Mouse (Mus musculus) hindbrain, embryonic 12.5 days (tissue): ENCODE results near the gene Apoh. TPM values are rescaled to one million over a fixed set of nuclear protein-coding genes. Genes with fewer than 3 reads are reported as not detected.

ENCODE experiments used
- ATAC-seq: fragments of 200-750 bp; cut with Nextera tagmentation; 2 replicates; pipeline ENCODE4 v1.8.0; 2017; ENCODE audit warnings: moderate TSS enrichment; ENCODE audit not compliant: low FRiP score
- H3K27ac ChIP-seq: fragments of 300-500 bp; sonication (generic); 2 replicates; pipeline ENCODE4 v1.5.1; 2016; ENCODE audit warnings: mild to moderate bottlenecking
- H3K27me3 ChIP-seq: fragments of 300-500 bp; sonication (generic); 2 replicates; pipeline ENCODE4 v1.6.1; 2016; ENCODE audit warnings: mild to moderate bottlenecking
- H3K36me3 ChIP-seq: fragments of 300-500 bp; sonication (generic); 2 replicates; pipeline ENCODE4 v1.6.1; 2016; ENCODE audit warnings: mild to moderate bottlenecking
- H3K4me1 ChIP-seq: fragments of 300-500 bp; sonication (generic); 2 replicates; pipeline ENCODE4 v1.6.1; 2016
- H3K4me2 ChIP-seq: fragments of 300-500 bp; sonication (generic); replicated peaks from 2 replicates; pipeline ENCODE4 v1.6.1; 2016; ENCODE audit warnings: mild to moderate bottlenecking
- H3K4me3 ChIP-seq: fragments of 300-500 bp; sonication (generic); 2 replicates; pipeline ENCODE4 v1.5.1; 2016; ENCODE audit warnings: mild to moderate bottlenecking
- H3K9ac ChIP-seq: fragments of 300-500 bp; sonication (generic); 2 replicates; pipeline ENCODE4 v1.6.1; 2016; ENCODE audit warnings: mild to moderate bottlenecking, moderate library complexity
- H3K9me3 ChIP-seq: fragments of 300-500 bp; sonication (generic); replicated peaks from 2 replicates; pipeline ENCODE4 v1.6.1; 2016; ENCODE audit warnings: mild to moderate bottlenecking
- WGBS: fragments of 180-500 bp; shearing (Covaris S2); methylation state at CpG from one replicate; pipeline ENCODE4 v1.1.7; 2016; 5-methylcytosine and 5-hydroxymethylcytosine counted together
- polyA plus RNA-seq: library from polyadenylated mRNA; unstranded; fragments of >200 nt; fragmentation: Nextera tagmentation; extraction: Ambion mirVana; gene quantifications from 2 replicates; pipeline ENCODE4 v1.2.1, GENCODE M21; 2016

Gene Apoh
- polyA plus RNA-seq, 1 experiment from 2014 or later = 0.18 TPM

DNA sequence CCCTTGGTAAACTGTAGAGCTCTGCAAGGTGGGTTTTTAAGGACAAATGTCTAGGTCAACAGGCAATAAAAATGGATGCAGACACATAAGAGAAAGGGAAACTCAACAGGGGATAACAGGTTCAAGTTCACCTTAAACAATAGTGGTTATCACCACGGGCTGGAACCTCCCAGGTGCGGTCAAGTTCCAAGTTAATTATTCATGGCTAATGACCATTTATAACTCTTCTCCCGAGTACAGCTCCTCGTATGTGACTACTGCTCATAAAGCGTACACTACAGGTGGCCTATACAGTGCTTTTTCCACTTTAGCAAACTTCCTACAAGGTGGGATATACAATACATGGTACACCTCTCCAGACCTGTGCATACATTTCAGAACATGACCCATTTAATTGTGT, 33.4 kb upstream of the Apoh start:
- Histone ChIP-seq H3K27ac (no peak overlapping the region), H3K4me1 (0 out of 2 replicates have a peak, but pooled peaks cover 6% of the 10 kb centered on the region), H3K4me2 (no peak overlapping the region), H3K36me3 (no peaks in the 10 kb centered on the region), H3K4me3 (no peak overlapping the region), H3K9ac (no peak overlapping the region), H3K9me3 (no peaks in the 10 kb centered on the region), H3K27me3 (no peaks in the 10 kb centered on the region)
- 86% methylated on average over 5 of the region's 5 CpGs for WGBS
- no peak for ATAC-seq

DNA sequence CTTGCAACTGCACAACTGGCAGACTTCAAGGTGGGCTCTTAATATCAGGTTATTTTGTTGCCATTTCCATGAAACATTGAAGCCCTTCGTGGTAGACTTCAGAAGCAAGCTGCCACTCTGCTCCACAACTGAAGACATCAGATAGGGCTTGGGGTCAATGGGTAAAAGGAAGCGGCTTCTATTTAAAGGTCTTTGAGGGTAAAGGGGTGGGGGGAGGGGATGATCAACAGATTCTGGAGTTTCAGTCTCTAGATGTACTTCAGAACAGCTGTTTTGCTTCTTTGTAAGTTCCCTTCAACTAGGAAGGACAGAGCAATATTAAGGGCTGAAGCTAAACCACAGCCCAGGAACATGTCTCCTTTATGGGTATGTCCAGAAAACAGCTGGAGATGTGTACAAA, 31.2 kb upstream of the Apoh start:
- H3K4me2 ChIP-seq = no peak overlapping the region
- 0 out of 2 replicates have a peak, but pooled peaks cover under 1% of the 10 kb centered on the region for H3K4me1 ChIP-seq
- H3K27ac ChIP-seq = no peak overlapping the region
- no peaks in the 10 kb centered on the region for H3K27me3 ChIP-seq
- no peak overlapping the region for H3K9ac ChIP-seq
- H3K4me3 ChIP-seq = no peak overlapping the region
- no peaks in the 10 kb centered on the region for H3K36me3 ChIP-seq
- no peaks in the 10 kb centered on the region for H3K9me3 ChIP-seq
- WGBS = 82% methylated on average over 2 of the region's 2 CpGs
- ATAC-seq = no peak

DNA sequence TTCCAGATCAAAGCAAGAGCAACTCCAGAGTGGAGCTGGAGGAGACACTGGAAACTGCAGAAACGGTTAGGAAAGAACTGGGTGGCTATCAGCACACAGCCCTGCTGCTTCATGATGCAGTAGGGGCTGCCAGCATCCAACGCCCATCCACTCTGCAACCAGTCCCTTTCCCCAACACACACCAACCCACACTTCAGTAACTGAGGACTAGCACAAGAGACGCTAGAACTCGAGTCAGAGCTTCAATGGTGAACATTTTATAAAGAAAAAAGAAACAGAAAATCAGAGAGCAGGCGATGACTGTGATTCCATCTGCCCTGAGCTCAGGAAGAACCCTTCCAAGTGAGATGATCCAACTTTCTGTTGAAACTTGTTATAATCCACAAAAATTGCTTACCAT, 30.6 kb upstream of the Apoh start:
- H3K9me3 ChIP-seq = no peaks in the 10 kb centered on the region
- no peak overlapping the region for H3K27ac ChIP-seq
- WGBS = 85% methylated on average over 5 of the region's 5 CpGs
- no peaks in the 10 kb centered on the region for H3K36me3 ChIP-seq
- H3K4me3 ChIP-seq = no peak overlapping the region
- no peak for ATAC-seq
- H3K9ac ChIP-seq = no peak overlapping the region
- no peaks in the 10 kb centered on the region for H3K4me1 ChIP-seq
- H3K27me3 ChIP-seq = no peaks in the 10 kb centered on the region
- no peak overlapping the region for H3K4me2 ChIP-seq

DNA sequence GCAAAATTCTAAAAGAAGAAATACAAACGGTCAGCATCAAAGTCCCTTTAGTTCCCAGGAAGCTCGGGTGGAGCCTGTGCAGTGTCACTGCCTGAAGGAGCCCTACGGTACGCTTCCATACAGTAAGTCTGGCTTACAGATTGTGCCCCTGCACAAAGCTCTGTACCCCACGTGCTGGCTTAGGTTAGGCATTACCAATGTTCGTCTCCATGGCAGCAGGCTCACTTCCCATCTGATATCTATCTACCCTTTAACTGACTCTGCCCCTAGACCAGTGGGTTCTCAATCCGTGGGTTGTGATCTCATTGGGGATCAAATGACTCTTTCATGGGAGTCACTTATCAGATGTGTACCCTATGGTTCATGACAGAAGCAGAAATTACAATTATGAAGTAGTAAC, 27.4 kb upstream of the Apoh start:
- H3K4me1 ChIP-seq = peaks cover 4% of the 10 kb centered on the region; the same call in 1 of the 2 replicates
- H3K9me3 ChIP-seq = no peaks in the 10 kb centered on the region
- H3K36me3 ChIP-seq = no peaks in the 10 kb centered on the region
- H3K4me2 ChIP-seq = no peak overlapping the region
- H3K9ac ChIP-seq = no peak overlapping the region
- H3K4me3 ChIP-seq = no peak overlapping the region
- no peak overlapping the region for H3K27ac ChIP-seq
- 89% methylated on average over 7 of the region's 7 CpGs for WGBS
- no peak for ATAC-seq
- no peaks in the 10 kb centered on the region for H3K27me3 ChIP-seq

DNA sequence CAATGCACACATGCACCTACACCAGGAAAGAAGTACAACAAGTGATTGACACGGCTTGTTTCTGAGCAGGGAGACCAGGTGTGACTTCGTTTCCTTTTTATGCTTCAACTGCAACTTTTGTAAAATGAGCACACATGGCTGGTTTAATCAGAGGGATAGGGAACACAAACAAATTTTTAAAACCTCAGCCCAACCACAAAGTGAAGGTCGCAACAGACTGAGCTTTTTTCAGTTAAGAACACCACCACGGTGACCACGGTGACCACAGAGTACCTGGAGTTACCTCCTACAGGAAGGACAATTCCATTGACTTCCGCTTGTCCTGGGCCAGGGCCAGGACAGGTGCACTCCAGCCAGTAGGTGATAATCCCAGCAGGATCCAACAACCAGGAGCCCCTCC, 25.3 kb upstream of the Apoh start:
- H3K4me3 ChIP-seq = no peak overlapping the region
- H3K9me3 ChIP-seq = no peaks in the 10 kb centered on the region
- H3K4me2 ChIP-seq = no peak overlapping the region
- H3K27ac ChIP-seq = no peak overlapping the region
- H3K9ac ChIP-seq = no peak overlapping the region
- WGBS = 73% methylated on average over 6 of the region's 6 CpGs
- peaks cover 4% of the 10 kb centered on the region; the same call in 1 of the 2 replicates for H3K4me1 ChIP-seq
- no peaks in the 10 kb centered on the region for H3K36me3 ChIP-seq
- H3K27me3 ChIP-seq = no peaks in the 10 kb centered on the region
- ATAC-seq = no peak

DNA sequence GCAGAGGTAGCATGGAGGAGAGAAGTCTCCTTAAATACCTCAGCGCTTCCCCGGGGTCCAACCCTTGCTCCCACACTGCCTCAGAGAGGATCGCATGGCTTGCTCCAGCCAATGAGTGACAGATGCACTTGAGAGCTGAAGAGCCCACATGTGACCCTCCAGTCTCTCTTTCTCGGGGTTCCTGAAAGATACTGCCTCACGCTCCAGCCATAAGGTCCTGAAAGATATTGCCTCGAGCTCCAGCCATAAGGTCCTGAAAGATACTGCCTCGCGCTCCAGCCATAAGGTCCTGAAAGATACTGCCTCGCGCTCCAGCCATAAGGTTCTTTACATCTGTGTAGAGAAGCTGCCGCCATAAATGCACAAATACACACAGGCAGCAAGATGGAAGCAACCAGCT, 24.0 kb upstream of the Apoh start:
- no peaks in the 10 kb centered on the region for H3K36me3 ChIP-seq
- H3K4me2 ChIP-seq = no peak overlapping the region
- H3K4me3 ChIP-seq = no peak overlapping the region
- WGBS = 89% methylated on average over 11 of the region's 11 CpGs
- no peaks in the 10 kb centered on the region for H3K27me3 ChIP-seq
- no peak overlapping the region for H3K27ac ChIP-seq
- ATAC-seq = no peak
- H3K9me3 ChIP-seq = no peaks in the 10 kb centered on the region
- H3K4me1 ChIP-seq = peaks cover 4% of the 10 kb centered on the region; the same call in 1 of the 2 replicates
- no peak overlapping the region for H3K9ac ChIP-seq

DNA sequence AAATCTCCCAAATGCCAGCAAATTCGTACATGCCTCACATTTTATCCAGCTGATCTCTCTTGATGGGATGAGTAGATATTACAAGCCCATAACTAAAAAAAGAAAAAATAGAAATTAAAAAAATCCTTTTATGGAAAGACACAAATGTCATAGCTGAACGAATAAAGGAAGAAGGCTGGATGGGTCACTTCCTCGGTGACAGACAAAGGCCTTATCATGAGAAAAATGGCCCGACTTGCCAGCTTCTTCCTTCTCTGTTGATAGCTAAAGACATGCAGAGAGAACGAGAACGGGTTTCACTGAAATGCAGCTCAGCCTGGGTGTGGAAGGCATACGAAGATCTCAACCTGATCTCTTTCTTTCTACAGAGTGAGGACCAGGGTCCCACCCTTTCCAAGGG, 22.6 kb upstream of the Apoh start:
- no peak for ATAC-seq
- 85% methylated on average over 7 of the region's 7 CpGs for WGBS
- H3K36me3 ChIP-seq = no peaks in the 10 kb centered on the region
- H3K9me3 ChIP-seq = no peaks in the 10 kb centered on the region
- H3K27ac ChIP-seq = no peak overlapping the region
- H3K4me2 ChIP-seq = no peak overlapping the region
- no peaks in the 10 kb centered on the region for H3K27me3 ChIP-seq
- H3K9ac ChIP-seq = no peak overlapping the region
- H3K4me1 ChIP-seq = peaks cover 4% of the 10 kb centered on the region; the same call in 1 of the 2 replicates
- H3K4me3 ChIP-seq = no peak overlapping the region

DNA sequence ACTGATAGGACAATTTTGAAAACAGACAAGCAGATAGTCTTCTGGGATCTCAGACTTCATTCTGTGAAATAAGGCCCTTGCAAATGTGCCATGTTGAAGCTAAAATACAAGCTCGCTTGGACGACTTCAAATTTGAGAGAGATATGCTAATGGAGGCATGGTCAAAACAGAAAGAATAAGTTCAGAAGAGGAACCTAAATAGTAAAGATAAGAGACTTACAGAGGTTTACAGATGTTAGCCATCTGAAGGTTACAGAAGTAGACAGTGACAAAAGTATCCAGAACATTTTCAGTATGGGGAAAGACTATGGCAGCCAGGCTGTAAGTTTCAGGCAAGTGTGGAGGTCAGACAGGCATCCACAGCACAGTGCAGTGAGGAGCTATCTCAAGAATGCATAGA, 21.0 kb upstream of the Apoh start:
- WGBS = 95% methylated on average over 2 of the region's 2 CpGs
- no peak overlapping the region for H3K4me3 ChIP-seq
- H3K36me3 ChIP-seq = no peaks in the 10 kb centered on the region
- ATAC-seq = no peak
- no peak overlapping the region for H3K9ac ChIP-seq
- H3K9me3 ChIP-seq = no peaks in the 10 kb centered on the region
- no peak overlapping the region for H3K27ac ChIP-seq
- H3K27me3 ChIP-seq = no peaks in the 10 kb centered on the region
- H3K4me2 ChIP-seq = no peak overlapping the region
- H3K4me1 ChIP-seq = peaks cover 4% of the 10 kb centered on the region; the same call in 1 of the 2 replicates

DNA sequence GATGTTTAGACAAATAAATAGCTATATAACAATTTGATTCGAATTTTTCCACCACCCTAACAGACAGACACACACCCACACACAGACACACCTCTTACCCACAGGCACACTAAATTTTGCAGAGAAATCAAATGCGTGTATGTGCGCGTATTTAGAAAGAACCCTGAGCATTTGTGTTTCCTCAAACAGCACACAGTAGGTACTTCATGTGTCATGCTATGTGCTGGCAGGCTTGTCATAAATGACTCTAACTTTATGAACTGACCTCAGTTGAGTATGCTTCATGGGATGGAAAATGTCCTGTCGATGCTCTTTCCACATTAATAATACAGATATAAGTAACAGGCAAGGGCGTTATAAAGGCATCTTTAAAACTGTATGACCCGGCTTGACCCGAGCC, 17.2 kb upstream of the Apoh start:
- Histone ChIP-seq H3K27me3 (no peaks in the 10 kb centered on the region), H3K4me3 (no peak overlapping the region), H3K27ac (no peak overlapping the region), H3K4me1 (no peaks in the 10 kb centered on the region), H3K9ac (no peak overlapping the region), H3K36me3 (no peaks in the 10 kb centered on the region), H3K4me2 (no peak overlapping the region), H3K9me3 (no peaks in the 10 kb centered on the region)
- WGBS = 85% methylated on average over 8 of the region's 8 CpGs
- ATAC-seq = no peak

DNA sequence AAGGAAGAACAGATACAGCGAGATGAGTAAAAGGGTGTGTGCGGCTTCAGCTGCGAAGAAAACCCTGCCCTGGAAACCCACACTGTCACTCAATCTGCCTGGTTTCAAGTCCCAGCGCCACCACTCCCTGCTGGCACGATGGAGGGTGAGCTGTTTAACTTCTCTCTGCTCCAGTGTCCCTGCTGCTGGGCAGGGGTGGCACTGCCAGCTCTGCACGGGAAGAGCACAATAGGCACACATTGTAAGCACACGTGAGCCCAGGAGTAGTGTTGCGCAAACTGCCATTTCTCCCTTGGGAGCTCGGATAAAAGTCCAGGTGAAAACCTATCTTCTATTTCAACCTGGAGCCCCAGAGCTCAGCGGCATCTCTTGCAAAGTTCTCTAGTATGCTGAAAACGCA, 12.3 kb upstream of the Apoh start:
- H3K27ac ChIP-seq = no peak overlapping the region
- no peaks in the 10 kb centered on the region for H3K36me3 ChIP-seq
- H3K4me3 ChIP-seq = no peak overlapping the region
- H3K4me2 ChIP-seq = no peak overlapping the region
- no peak for ATAC-seq
- no peaks in the 10 kb centered on the region for H3K27me3 ChIP-seq
- no peaks in the 10 kb centered on the region for H3K9me3 ChIP-seq
- 85% methylated on average over 11 of the region's 11 CpGs for WGBS
- no peak overlapping the region for H3K9ac ChIP-seq
- H3K4me1 ChIP-seq = peaks cover 8% of the 10 kb centered on the region; the same call in 1 of the 2 replicates

DNA sequence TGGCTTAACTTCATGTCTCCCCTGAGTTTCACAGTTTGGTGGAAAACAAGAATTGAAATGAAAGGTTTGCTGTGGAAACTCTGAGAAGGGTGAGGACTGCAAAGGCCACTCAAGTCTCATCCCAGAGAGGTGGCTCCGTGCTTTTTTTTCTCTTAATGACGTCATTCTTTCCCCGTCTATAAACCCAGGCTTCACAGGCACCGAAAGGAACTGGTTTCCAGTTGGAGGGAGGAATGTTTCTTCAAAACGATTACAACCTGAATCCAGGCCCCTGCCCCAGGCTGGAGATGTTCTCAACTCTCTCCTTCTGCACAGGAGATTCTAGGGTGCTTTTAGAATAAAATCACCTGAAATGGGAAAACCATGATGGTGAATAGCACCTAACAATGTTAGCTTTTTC, 10.1 kb upstream of the Apoh start:
- Histone ChIP-seq H3K4me3 (no peak overlapping the region), H3K27ac (no peak overlapping the region), H3K9me3 (no peaks in the 10 kb centered on the region), H3K4me1 (peaks cover 11% of the 10 kb centered on the region), H3K27me3 (no peaks in the 10 kb centered on the region), H3K36me3 (no peaks in the 10 kb centered on the region), H3K9ac (no peak overlapping the region), H3K4me2 (no peak overlapping the region)
- no peak for ATAC-seq
- 69% methylated on average over 5 of the region's 5 CpGs for WGBS

DNA sequence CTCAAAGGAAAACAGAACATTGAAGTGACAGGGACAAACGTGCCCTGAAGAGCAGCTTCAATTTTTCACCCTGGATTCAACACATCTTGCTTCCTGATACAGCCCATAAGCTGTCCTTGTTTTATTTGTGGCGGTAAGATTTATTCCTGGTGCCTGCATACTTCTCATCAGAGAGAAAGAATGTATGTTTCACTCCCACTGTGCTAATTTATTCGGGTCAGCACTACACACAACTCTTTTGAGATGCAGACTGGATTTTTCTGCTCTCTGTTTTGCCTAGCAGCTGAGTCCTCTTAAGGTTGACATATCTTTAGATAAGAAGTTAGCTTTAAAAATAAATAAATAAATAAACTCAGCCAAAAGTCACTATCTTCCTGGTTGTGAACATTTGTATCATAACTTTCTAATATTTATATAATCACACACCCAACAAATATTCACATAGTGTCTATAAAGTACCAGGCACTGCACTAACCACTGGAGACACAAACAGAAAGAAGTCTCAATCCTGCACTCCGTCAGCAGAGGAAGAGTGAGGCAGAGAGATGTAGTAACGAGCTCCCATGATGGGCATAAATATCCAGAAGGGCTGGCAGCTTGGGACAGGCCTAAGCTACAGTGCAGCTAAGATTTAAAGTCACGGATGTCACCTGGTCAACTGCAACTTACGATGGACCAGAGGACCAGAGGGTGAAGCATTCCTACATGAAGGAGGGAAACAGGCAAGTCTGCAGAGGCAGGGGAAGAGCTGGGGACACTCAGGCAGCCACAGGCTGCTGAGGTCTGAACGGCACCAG, 9.4 kb upstream of the Apoh start:
- Histone ChIP-seq H3K4me3 (no peak overlapping the region), H3K9me3 (no peaks in the 10 kb centered on the region), H3K4me1 (peaks cover 11% of the 10 kb centered on the region), H3K4me2 (no peak overlapping the region), H3K36me3 (no peaks in the 10 kb centered on the region), H3K27ac (no peak overlapping the region), H3K9ac (no peak overlapping the region), H3K27me3 (no peaks in the 10 kb centered on the region)
- 58% methylated on average over 8 of the region's 8 CpGs for WGBS
- no peak for ATAC-seq

DNA sequence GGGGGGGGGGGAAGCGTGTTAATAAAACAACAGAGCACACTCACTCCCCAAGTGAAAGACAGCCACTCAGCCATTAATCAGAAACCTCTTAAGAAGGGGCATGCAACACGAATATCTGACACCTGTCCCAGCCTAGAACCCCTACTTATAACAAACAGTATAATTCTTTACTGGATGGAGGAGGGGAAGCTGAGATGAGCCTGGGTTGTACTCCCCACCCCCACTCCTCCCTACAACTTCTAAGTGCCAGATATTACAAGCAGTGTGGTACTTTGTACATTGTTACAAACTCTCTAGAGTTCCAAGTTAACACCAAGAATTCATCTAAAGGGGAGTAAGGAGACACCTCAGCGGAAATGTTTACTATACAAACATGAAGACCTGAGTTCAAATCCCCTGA, 8.5 kb upstream of the Apoh start:
- Histone ChIP-seq H3K27me3 (no peaks in the 10 kb centered on the region), H3K4me3 (no peak overlapping the region), H3K4me1 (peaks cover 11% of the 10 kb centered on the region), H3K9ac (no peak overlapping the region), H3K36me3 (no peaks in the 10 kb centered on the region), H3K9me3 (no peaks in the 10 kb centered on the region), H3K27ac (no peak overlapping the region), H3K4me2 (no peak overlapping the region)
- no peak for ATAC-seq
- WGBS = 68% methylated on average over 3 of the region's 3 CpGs
